Mouse (Mus musculus) hindbrain, postnatal 0 days (tissue): ENCODE results near the gene Vsir. TPM values are rescaled to one million over a fixed set of nuclear protein-coding genes. Genes with fewer than 3 reads are reported as not detected.
A peak's percentile ranks its signal among the peaks of the same experiment; 100 is the strongest.

Experiments used
- ATAC-seq: fragments of 200-750 bp; cut with Nextera tagmentation; 2 replicates; pipeline ENCODE4 v1.8.0; 2017; ENCODE audit warnings: mild to moderate bottlenecking, moderate TSS enrichment, moderate library complexity
- DNase-seq: peaks from one replicate; pipeline ENCODE4 v3.0.0-alpha.2; 2015; ENCODE audit warnings: low spot score
- H3K27ac ChIP-seq: fragments of 300-500 bp; sonication (generic); 2 replicates; pipeline ENCODE4 v1.5.1; 2014; ENCODE audit warnings: mild to moderate bottlenecking
- H3K27me3 ChIP-seq: fragments of 300-500 bp; sonication (generic); 2 replicates; pipeline ENCODE4 v1.6.1; 2014; ENCODE audit warnings: low read length, mixed read lengths; ENCODE audit not compliant: insufficient read depth
- H3K36me3 ChIP-seq: fragments of 300-500 bp; sonication (generic); 2 replicates; pipeline ENCODE4 v1.6.1; 2014; ENCODE audit warnings: low read length, mixed read lengths; ENCODE audit not compliant: insufficient read depth
- H3K4me1 ChIP-seq: fragments of 300-500 bp; sonication (generic); 2 replicates; pipeline ENCODE4 v1.6.1; 2014; ENCODE audit warnings: antibody characterized with exemption, low read length, mixed read lengths; ENCODE audit not compliant: insufficient read depth
- H3K4me2 ChIP-seq: fragments of 300-500 bp; sonication (generic); 2 replicates; pipeline ENCODE4 v1.6.1; 2014; ENCODE audit warnings: low read depth, mild to moderate bottlenecking, low read length, moderate library complexity, mixed read lengths
- H3K4me3 ChIP-seq: fragments of 300-500 bp; sonication (generic); 2 replicates; pipeline ENCODE4 v1.5.1; 2014; ENCODE audit warnings: low read length
- H3K9ac ChIP-seq: fragments of 300-500 bp; sonication (generic); replicated peaks from 2 replicates; pipeline ENCODE4 v1.6.1; 2014; ENCODE audit warnings: mild to moderate bottlenecking, low read length, moderate library complexity, mixed read lengths
- H3K9me3 ChIP-seq: fragments of 300-500 bp; sonication (generic); 2 replicates; pipeline ENCODE4 v1.6.1; 2016; ENCODE audit warnings: low read length, mixed read lengths
- CTCF ChIP-seq: IDR thresholded peaks from 2 replicates; pipeline ENCODE4 v1.5.1; 2016; ENCODE audit warnings: antibody characterized with exemption, control low read depth, low read depth
- WGBS: fragments of 180-500 bp; shearing (Covaris S2); extraction: QIAGEN DNeasy Blood & Tissue Kit; methylation state at CpG from one replicate; pipeline ENCODE4 v1.1.7; 2014; 5-methylcytosine and 5-hydroxymethylcytosine counted together
- polyA plus RNA-seq: library from polyadenylated mRNA; unstranded; fragments of >200 nt; fragmentation: Nextera tagmentation; extraction: Ambion mirVana; gene quantifications from 2 replicates; pipeline ENCODE4 v1.2.1, GENCODE M21; 2015
- total RNA-seq: library from RNA; depleted of rRNA; stranded (reverse); fragments of >200 nt; gene quantifications from 2 replicates; pipeline ENCODE4 v1.2.3, GENCODE M21; 2014

The Vsir gene
- total and polyA plus RNA-seq, 2 experiments from 2014 or later: 4.8 to 19.2 TPM

DNA sequence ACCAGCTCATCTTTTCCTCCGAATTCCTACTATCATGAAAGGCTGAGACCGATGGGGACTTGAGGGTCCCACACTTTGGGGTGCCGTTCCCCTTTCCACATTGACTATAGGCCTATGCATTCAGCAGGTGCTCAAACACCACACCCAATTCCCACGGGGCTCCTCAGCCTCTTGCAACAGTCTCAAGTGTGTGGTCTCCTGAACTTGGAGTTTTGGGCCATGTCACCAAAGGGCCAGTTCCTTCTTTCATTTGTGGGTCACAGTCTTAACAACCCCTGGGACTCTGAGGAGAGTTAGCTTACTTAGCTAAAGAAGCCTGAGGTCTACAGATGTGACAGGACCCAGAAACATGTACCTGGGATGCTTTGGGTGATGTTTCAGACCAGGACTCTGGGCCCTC is 30.5 kb upstream of the Vsir start:
- no peak for DNase-seq
- Histone ChIP-seq H3K9ac (no peak overlapping the region), H3K9me3 (0 out of 2 replicates have a peak, but pooled peaks cover 2% of the 10 kb centered on the region), H3K36me3 (no peaks in the 10 kb centered on the region), H3K4me3 (no peak overlapping the region), H3K27me3 (no peaks in the 10 kb centered on the region), H3K27ac (no peak overlapping the region), H3K4me1 (no peaks in the 10 kb centered on the region), H3K4me2 (no peak overlapping the region)
- TF ChIP-seq CTCF: no peak
- ATAC-seq: no peak
- 91% methylated on average over 4 of the region's 4 CpGs for WGBS

DNA sequence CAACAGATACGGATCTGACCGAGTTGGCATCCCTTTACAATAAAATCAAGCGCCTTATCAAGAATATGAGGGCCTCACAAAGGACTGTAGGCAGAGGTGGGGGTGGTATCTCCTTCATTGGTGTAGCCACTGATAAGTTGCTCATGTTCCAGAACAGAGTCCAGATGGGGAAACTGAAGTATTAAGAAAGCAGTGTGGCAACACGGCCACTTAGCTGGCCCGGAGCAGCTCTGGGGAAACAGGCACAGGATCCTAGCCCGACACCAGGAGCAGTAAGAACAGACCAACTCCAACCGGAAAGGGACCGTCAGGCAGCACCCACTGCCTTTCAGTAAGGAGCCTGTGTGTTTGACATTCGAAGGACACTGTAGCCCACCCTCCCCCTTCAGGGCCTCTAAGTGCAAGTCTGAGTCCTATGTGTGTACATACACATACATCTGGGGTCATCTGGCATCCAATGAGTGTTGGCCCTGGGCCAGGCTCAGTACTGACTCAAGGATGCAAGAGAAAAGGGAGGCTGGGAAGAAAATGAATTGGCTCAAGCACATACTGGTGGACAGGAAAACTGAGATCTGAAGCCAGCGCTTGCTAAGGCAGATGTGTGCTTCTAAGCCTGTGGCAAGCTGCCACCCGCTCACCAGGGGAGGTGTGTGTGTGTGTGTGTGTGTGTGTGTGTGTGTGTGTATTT is 17.5 kb upstream of the Vsir start:
- ATAC-seq: 0 out of 2 replicates have a peak, but pooled peaks have one; percentile 27
- H3K27me3 ChIP-seq: no peaks in the 10 kb centered on the region
- no peaks in the 10 kb centered on the region for H3K4me1 ChIP-seq
- no peak overlapping the region for H3K27ac ChIP-seq
- no peak overlapping the region for H3K4me3 ChIP-seq
- no peak overlapping the region for H3K9ac ChIP-seq
- no peaks in the 10 kb centered on the region for H3K36me3 ChIP-seq
- H3K4me2 ChIP-seq: no peak overlapping the region
- H3K9me3 ChIP-seq: no peaks in the 10 kb centered on the region
- TF ChIP-seq CTCF: no peak
- peak; percentile 46 for DNase-seq
- WGBS: 67% methylated on average over 11 of the region's 11 CpGs

DNA sequence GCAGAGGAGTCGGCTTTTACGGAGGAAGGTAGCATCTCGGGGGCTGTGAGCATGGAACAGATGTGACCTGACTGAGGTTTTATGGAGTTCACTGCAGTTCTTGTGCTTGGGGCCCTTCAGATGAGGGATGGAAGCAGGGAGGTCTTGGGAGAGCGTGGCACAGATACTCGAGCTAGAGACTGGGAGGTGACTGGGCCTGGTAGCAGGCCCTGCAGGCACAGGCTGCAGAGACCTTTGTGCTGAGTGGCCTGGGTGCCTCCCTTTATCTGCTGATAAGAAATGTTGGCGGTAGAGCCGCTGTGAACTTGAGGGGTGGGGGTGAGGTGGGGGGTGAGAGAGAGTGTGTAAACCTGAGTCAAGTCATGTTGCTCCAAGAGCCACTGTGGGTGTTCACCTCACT is 12.1 kb upstream of the Vsir start:
- Histone ChIP-seq H3K9ac (no peak overlapping the region), H3K27me3 (no peaks in the 10 kb centered on the region), H3K4me3 (no peak overlapping the region), H3K9me3 (no peaks in the 10 kb centered on the region), H3K27ac (no peak overlapping the region), H3K4me1 (no peaks in the 10 kb centered on the region), H3K4me2 (no peak overlapping the region), H3K36me3 (no peaks in the 10 kb centered on the region)
- ATAC-seq (no peak), DNase-seq (no peak)
- 90% methylated on average over 7 of the region's 7 CpGs for WGBS
- TF ChIP-seq CTCF: no peak

DNA sequence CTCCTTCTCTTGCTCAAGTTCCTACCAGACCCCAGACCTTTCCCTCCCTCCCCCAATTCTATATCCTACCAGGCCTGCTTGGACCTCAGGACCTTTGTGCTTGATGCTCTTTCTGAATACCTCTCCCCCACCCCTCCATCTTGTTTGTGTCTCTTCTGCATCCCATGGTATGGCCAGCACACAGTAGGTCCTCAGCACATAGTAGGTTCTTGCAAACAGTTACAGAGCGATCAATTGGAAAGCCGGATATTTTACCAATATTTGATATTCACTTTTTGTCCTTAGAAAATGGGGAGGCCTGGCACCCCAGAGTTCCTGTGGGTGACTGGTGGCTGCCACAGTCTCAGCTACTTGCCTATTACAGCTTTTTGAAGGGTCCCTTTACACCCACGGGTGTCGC is 11.6 kb upstream of the Vsir start:
- no peak for ATAC-seq
- Histone ChIP-seq H3K9me3 (no peaks in the 10 kb centered on the region), H3K9ac (no peak overlapping the region), H3K27ac (no peak overlapping the region), H3K27me3 (no peaks in the 10 kb centered on the region), H3K36me3 (no peaks in the 10 kb centered on the region), H3K4me1 (no peaks in the 10 kb centered on the region), H3K4me3 (no peak overlapping the region), H3K4me2 (no peak overlapping the region)
- no peak for TF ChIP-seq CTCF
- 92% methylated on average over 4 of the region's 4 CpGs for WGBS
- no peak for DNase-seq

DNA sequence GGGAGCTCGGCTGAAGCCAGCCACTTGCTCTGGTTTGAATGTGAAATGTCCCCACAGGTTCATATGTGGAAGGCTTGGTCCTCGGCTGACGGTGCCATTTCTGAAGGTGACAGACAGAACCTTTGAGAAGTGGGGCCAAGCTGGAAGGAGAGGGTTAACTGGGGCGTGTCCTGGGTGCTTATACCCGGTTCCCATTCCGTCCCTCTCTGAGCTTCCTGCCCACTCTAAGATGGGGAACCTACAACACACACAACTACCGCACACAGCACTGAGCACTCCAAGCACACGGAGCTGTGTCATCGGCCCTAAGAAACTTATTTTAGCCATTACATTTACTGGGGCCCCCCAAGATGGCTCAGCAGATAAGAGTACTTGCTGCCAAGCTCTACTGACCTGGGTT is 5.1 kb upstream of the Vsir start:
- Histone ChIP-seq H3K36me3 (no peaks in the 10 kb centered on the region), H3K27ac (no peak overlapping the region), H3K9ac (no peak overlapping the region), H3K4me3 (no peak overlapping the region), H3K4me1 (no peaks in the 10 kb centered on the region), H3K9me3 (no peaks in the 10 kb centered on the region), H3K4me2 (no peak overlapping the region), H3K27me3 (no peaks in the 10 kb centered on the region)
- WGBS: 81% methylated on average over 9 of the region's 9 CpGs
- TF ChIP-seq CTCF: no peak
- ATAC-seq (no peak), DNase-seq (no peak)

DNA sequence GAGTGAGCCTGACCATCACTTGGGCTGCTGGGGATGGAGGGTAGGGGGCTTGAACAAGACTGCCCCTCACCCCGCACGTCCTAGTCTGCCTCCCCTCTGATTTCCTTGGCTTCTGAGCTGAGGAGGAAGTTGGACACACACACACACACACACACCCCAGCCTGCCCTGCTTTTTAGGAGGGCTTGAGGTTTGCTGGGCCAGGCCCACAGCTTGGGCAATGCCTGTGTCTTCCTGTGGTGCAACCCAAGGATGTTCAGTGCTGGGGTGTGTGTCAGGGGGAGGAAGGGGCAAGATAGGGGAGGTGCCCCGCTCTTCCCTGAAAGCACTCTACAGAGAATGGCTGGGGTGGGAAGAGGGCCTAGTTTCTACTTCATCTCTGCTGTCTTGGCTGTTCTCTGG is 2.5 kb upstream of the Vsir start:
- Histone ChIP-seq H3K27me3 (no peaks in the 10 kb centered on the region), H3K9me3 (no peaks in the 10 kb centered on the region), H3K36me3 (no peaks in the 10 kb centered on the region), H3K9ac (no peak overlapping the region), H3K27ac (no peak overlapping the region), H3K4me2 (no peak overlapping the region), H3K4me1 (no peaks in the 10 kb centered on the region), H3K4me3 (no peak overlapping the region)
- DNase-seq: no peak
- no peak for TF ChIP-seq CTCF
- 82% methylated on average over 3 of the region's 3 CpGs for WGBS
- no peak for ATAC-seq

DNA sequence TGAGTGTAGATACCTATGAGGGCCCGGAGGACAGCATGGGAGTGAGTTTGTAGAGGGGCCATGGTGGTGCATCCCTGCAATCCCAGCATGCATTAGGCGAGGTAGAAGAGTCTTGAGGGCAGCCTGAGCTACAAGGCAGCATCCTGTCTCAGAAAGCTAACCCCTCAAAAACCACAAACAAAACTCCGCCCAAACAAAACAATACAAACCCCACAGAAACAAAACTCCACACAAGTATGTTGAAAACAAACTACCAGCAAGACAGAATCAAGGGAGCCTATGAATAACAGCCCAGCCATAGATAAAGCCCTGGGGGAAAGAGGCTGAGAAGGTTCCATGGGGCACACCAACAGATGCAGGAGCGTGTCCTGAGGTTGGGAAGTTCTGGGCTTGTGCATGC is 595 bp upstream of the Vsir start:
- H3K4me2 ChIP-seq: peak overlapping the region; percentile 44

More for the DNA sequence above, 595 bp upstream of the Vsir start:
- H3K27ac ChIP-seq: no peak overlapping the region
- H3K9me3 ChIP-seq: no peaks in the 10 kb centered on the region
- H3K36me3 ChIP-seq: no peaks in the 10 kb centered on the region
- H3K4me3 ChIP-seq: no peak overlapping the region
- no peaks in the 10 kb centered on the region for H3K27me3 ChIP-seq
- no peak for ATAC-seq
- no peak for DNase-seq
- WGBS: 87% methylated on average over 4 of the region's 4 CpGs
- no peaks in the 10 kb centered on the region for H3K4me1 ChIP-seq
- H3K9ac ChIP-seq: no peak overlapping the region
- TF ChIP-seq CTCF: no peak
